Mouse (Mus musculus): Measurements from ENCODE around the gene Il16.

GRCm38 (mm10) chr7:83703046-83703775 is 42.3 kb downstream of the Il16 start:
- no peak for TF ChIP-seq GATA1 (IDR thresholded peaks at IDR 0.05; ENCODE audit: low read length)
- no peak for TF ChIP-seq TAL1 (IDR thresholded peaks at IDR 0.05; ENCODE audit: low read length)
